Mouse (Mus musculus): ENCODE results near the gene Scyl2. TPM values are rescaled to one million over a fixed set of nuclear protein-coding genes. Genes with fewer than 3 reads are reported as not detected.

The Scyl2 gene
- 4.2 TPM for polyA plus RNA-seq (2015; fragmentation: Illumina TruSeq; extraction: RNeasy Lipid Tissue Mini Kit (QIAGEN cat#74804); ENCODE audit: insufficient read depth, low read depth, low replicate concordance)

DNA sequence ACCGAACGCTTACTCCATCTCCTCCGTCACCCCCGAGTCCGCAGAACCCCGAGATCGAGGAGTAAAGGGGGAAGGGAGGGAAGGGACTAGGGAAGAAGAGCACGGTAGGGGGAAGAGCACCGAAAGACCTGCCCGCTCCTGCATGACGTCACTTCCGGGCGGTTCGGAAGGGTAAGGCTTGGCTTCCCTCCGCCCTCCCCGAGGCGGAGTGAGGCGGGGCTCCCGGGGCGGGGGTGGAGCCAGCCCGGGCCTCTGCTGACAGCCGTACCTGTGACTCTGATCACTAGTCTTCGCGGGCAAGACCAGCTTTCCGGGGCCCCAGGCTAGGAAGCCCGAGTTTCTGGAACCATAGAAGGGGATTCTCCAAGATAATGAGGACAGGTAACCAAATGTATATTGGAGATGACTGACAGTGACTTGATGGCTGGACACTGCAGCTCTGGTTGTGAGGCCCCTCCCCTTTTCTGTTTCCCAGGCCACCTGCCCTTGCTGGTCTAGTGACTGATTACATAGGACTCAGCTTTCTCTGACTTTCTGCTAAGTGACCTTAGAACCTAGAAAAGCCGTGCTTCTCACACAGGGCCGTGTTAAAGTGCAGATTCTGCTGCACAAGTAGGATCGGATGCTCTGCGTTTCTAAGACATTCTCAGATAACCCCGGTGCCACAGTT lies at the start of gene Scyl2:
Gene Scyl2 (minus strand): TSS at position 147 of the 670 bp plus-strand sequence.

DNA sequence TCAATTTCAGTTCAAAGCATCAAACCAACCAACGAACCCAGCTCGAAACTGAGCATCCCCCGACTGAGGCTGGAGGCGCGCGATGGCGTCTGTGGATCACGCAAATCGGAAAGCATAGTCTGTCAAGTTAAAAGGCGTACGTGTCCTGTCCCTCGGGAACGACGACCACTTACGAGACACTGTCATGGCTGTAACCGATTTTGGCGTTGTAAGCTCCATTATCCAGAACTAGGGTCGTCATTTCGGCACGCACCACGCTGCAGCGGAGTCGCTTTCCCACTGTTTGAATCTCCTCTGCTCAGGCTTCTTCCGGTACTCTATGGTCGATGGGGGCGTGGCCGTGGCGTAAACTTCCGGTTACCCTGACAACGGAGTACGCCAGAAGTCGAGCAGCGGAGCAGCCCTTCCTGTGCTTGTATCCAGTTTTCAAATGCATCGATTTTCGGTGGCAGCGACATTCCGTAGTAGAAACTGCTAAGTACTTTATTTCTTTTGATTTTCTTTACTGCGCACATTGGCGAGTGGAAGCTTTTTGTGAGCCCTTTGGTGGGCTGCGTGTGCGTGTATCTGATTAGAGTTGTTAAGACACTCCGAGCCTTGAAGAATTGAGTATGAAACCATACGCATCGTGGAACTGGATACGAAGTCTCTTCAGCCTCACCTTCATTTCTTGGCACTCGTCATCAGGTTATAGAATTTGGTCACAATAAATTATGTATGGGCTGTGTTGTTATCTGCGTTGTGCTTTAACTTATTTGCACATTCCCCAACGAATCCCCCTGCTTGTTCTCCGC lies 46.1 kb upstream of the Scyl2 start, which contains the start of gene Actr6:
Gene Actr6 (minus strand): TSS at position 295 of the 794 bp plus-strand sequence.

DNA sequence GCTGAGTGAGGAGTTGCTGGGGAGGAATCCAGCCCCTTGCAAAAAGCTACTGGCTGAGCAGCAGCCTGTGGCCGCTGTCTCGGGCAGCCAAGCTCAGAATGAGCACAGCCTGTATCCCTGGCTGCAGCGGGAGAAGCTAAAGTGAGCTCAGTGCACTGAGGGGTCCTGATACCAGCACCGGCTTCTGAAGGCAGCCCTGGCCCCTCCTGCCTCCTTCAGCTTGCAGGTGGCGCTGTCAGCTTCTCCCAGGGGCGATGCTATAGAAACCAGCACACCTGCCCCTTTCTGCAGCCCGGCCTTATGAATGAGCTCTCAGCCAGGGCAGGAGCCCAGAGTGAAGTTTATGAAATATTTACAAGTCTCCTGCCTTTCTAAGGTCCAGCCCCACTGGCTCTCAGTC lies 65.0 kb downstream of the Scyl2 start, which contains the start of gene Slc17a8:
Gene Slc17a8 (minus strand): TSS at position 125 of the 400 bp plus-strand sequence.

Other genes starting within 250 kb of the Scyl2 start
- gene Gas2l3, start 242.3 kb downstream of the Scyl2 start, polyA plus RNA-seq (2015; fragmentation: Illumina TruSeq; extraction: RNeasy Lipid Tissue Mini Kit (QIAGEN cat#74804); ENCODE audit: insufficient read depth, low read depth, low replicate concordance): 0.13 TPM
- 6.4 TPM for gene Nr1h4, start 152.7 kb downstream of the Scyl2 start, polyA plus RNA-seq (2015; fragmentation: Illumina TruSeq; extraction: RNeasy Lipid Tissue Mini Kit (QIAGEN cat#74804); ENCODE audit: insufficient read depth, low read depth, low replicate concordance)
- gene Slc17a8, start 65.0 kb downstream of the Scyl2 start, polyA plus RNA-seq (2015; fragmentation: Illumina TruSeq; extraction: RNeasy Lipid Tissue Mini Kit (QIAGEN cat#74804); ENCODE audit: insufficient read depth, low read depth, low replicate concordance): not detected
- gene Actr6, start 46.0 kb upstream of the Scyl2 start, polyA plus RNA-seq (2015; fragmentation: Illumina TruSeq; extraction: RNeasy Lipid Tissue Mini Kit (QIAGEN cat#74804); ENCODE audit: insufficient read depth, low read depth, low replicate concordance): 1.3 TPM
- 9.4 TPM for gene Uhrf1bp1l, start 58.7 kb upstream of the Scyl2 start, polyA plus RNA-seq (2015; fragmentation: Illumina TruSeq; extraction: RNeasy Lipid Tissue Mini Kit (QIAGEN cat#74804); ENCODE audit: insufficient read depth, low read depth, low replicate concordance)
- gene Anks1b, start 187.2 kb upstream of the Scyl2 start, polyA plus RNA-seq (2015; fragmentation: Illumina TruSeq; extraction: RNeasy Lipid Tissue Mini Kit (QIAGEN cat#74804); ENCODE audit: insufficient read depth, low read depth, low replicate concordance): not detected

Measured in pancreas, adult 10 weeks (tissue).